Mouse (Mus musculus) MEL (cell line): ENCODE measurements around the gene Pip5k1a. TPM values are rescaled to one million over a fixed set of nuclear protein-coding genes. Genes with fewer than 3 reads are reported as not detected.

Experiments
- DNase-seq: peaks from one replicate; pipeline ENCODE4 v3.0.0; 2011; ENCODE audit warnings: low read depth, low spot score
- H3K27ac ChIP-seq: 2 replicates; pipeline ENCODE4 v1.5.1; 2012; ENCODE audit warnings: low read depth, mild to moderate bottlenecking, control low read depth, low read length, moderate library complexity; ENCODE audit not compliant: control insufficient read depth
- H3K27me3 ChIP-seq, 2 experiments: fragments of 150-350 bp in 1 of 2; sonication (generic) in 1 of 2; 2 replicates each; pipeline ENCODE4 v1.6.1; 2012; ENCODE audit warnings: low read length in 2 of 2, mild to moderate bottlenecking in 2 of 2, improper control_type of control experiment in 1 of 2, moderate library complexity in 1 of 2; ENCODE audit not compliant: insufficient read depth in 2 of 2, control insufficient read depth in 1 of 2
- H3K36me3 ChIP-seq, 2 experiments: 2 replicates each; pipeline ENCODE4 v1.6.1; 2012 to 2014; ENCODE audit warnings: low read length in 2 of 2, improper control_type of control experiment in 1 of 2, inconsistent platforms in 1 of 2, mild to moderate bottlenecking in 1 of 2; ENCODE audit not compliant: insufficient read depth in 2 of 2, control insufficient read depth in 1 of 2
- H3K4me1 ChIP-seq, 2 experiments: fragments of 150-350 bp in 1 of 2; sonication (generic) in 1 of 2; 2 replicates each; pipeline ENCODE4 v1.6.1; 2012; ENCODE audit warnings: low read length in 2 of 2, improper control_type of control experiment in 1 of 2, mild to moderate bottlenecking in 1 of 2; ENCODE audit not compliant: insufficient read depth in 2 of 2, control insufficient read depth in 1 of 2
- H3K4me3 ChIP-seq, 2 experiments: fragments of 150-350 bp in 1 of 2; sonication (generic) in 1 of 2; 2 replicates each; pipeline ENCODE4 v1.5.1; 2012; ENCODE audit warnings: low read depth in 2 of 2, low read length in 2 of 2, mild to moderate bottlenecking in 2 of 2, moderate library complexity in 2 of 2, control low read depth in 1 of 2, improper control_type of control experiment in 1 of 2; ENCODE audit not compliant: control insufficient read depth in 1 of 2, insufficient read depth in 1 of 2
- H3K79me2 ChIP-seq: 2 replicates; pipeline ENCODE4 v1.6.1; 2012; ENCODE audit warnings: mild to moderate bottlenecking, low read length, moderate library complexity; ENCODE audit not compliant: control insufficient read depth, poor library complexity, insufficient read depth
- H3K9ac ChIP-seq: 2 replicates; pipeline ENCODE4 v1.6.1; 2012; ENCODE audit warnings: low read depth, mild to moderate bottlenecking, control low read depth, low read length, moderate library complexity; ENCODE audit not compliant: control insufficient read depth, poor library complexity, severe bottlenecking
- H3K9me3 ChIP-seq: fragments of 150-350 bp; sonication (generic); replicated peaks from 2 replicates; pipeline ENCODE4 v1.6.1; 2012; ENCODE audit warnings: mild to moderate bottlenecking, low read length, improper control_type of control experiment, moderate library complexity; ENCODE audit not compliant: insufficient read depth
- BHLHE40 ChIP-seq: IDR thresholded peaks from 2 replicates; pipeline ENCODE4 v1.6.1; 2012; ENCODE audit warnings: low read depth, mild to moderate bottlenecking, inconsistent platforms, low read length, improper control_type of control experiment, borderline replicate concordance
- CHD1 ChIP-seq: IDR thresholded peaks from 2 replicates; pipeline ENCODE4 v1.6.1; 2012; ENCODE audit warnings: low read depth, mild to moderate bottlenecking, inconsistent platforms, low read length, improper control_type of control experiment
- CHD2 ChIP-seq: IDR thresholded peaks from 2 replicates; pipeline ENCODE4 v1.6.1; 2011; ENCODE audit warnings: low read length, improper control_type of control experiment
- CTCF ChIP-seq, 3 experiments: IDR thresholded peaks in 2 of 3; conservative IDR thresholded peaks in 1 of 3; 2 replicates each; pipeline ENCODE4 v1.5.1; 2011 to 2012; ENCODE audit warnings: low read length in 3 of 3, low read depth in 2 of 3, mild to moderate bottlenecking in 2 of 3, improper control_type of control experiment in 1 of 3, inconsistent platforms in 1 of 3, mixed read lengths in 1 of 3, moderate library complexity in 1 of 3; ENCODE audit not compliant: control insufficient read depth in 1 of 3, insufficient read depth in 1 of 3, poor library complexity in 1 of 3, severe bottlenecking in 1 of 3
- E2F4 ChIP-seq: IDR thresholded peaks from 2 replicates; pipeline ENCODE4 v1.6.1; 2011; ENCODE audit warnings: low read depth, low read length, improper control_type of control experiment, borderline replicate concordance
- ELF1 ChIP-seq: IDR thresholded peaks from 2 replicates; pipeline ENCODE4 v1.6.1; 2014; ENCODE audit warnings: low read depth, mild to moderate bottlenecking, inconsistent platforms, low read length, improper control_type of control experiment, moderate library complexity
- EP300 ChIP-seq, 2 experiments: IDR thresholded peaks; 2 replicates each; pipeline ENCODE4 v1.6.1; 2011; ENCODE audit warnings: improper control_type of control experiment in 2 of 2, low read length in 2 of 2, low read depth in 1 of 2, mild to moderate bottlenecking in 1 of 2
- ETS1 ChIP-seq: IDR thresholded peaks from 2 replicates; pipeline ENCODE4 v1.6.1; 2012; ENCODE audit warnings: low read depth, mild to moderate bottlenecking, inconsistent platforms, low read length, improper control_type of control experiment, moderate library complexity
- GABPA ChIP-seq: IDR thresholded peaks from 2 replicates; pipeline ENCODE4 v1.6.1; 2012; ENCODE audit warnings: low read depth, mild to moderate bottlenecking, inconsistent platforms, low read length, improper control_type of control experiment, moderate library complexity
- GATA1 ChIP-seq: IDR thresholded peaks from 2 replicates; pipeline ENCODE4 v1.6.1; 2011; ENCODE audit warnings: low read depth, low read length, improper control_type of control experiment
- HCFC1 ChIP-seq: IDR thresholded peaks from 2 replicates; pipeline ENCODE4 v1.6.1; 2012; ENCODE audit warnings: low read depth, mild to moderate bottlenecking, inconsistent platforms, low read length, improper control_type of control experiment, moderate library complexity
- JUND ChIP-seq: IDR thresholded peaks from 2 replicates; pipeline ENCODE4 v1.6.1; 2011; ENCODE audit warnings: low read depth, mild to moderate bottlenecking, improper control_type of control experiment, low read length
- KAT2A ChIP-seq: conservative IDR thresholded peaks from 2 replicates; pipeline ENCODE4 v1.6.1; 2012; ENCODE audit warnings: low read depth, low read length, improper control_type of control experiment, inconsistent platforms
- MAFK ChIP-seq: IDR thresholded peaks from 2 replicates; pipeline ENCODE4 v1.6.1; 2011; ENCODE audit warnings: low read depth, mild to moderate bottlenecking, low read length, improper control_type of control experiment, borderline replicate concordance
- MAZ ChIP-seq: IDR thresholded peaks from 2 replicates; pipeline ENCODE4 v1.6.1; 2012; ENCODE audit warnings: low read depth, mild to moderate bottlenecking, inconsistent platforms, low read length, improper control_type of control experiment
- MEF2A ChIP-seq: IDR thresholded peaks from 2 replicates; pipeline ENCODE4 v1.6.1; 2014; ENCODE audit warnings: low read depth, mild to moderate bottlenecking, inconsistent platforms, low read length, improper control_type of control experiment; ENCODE audit not compliant: poor library complexity, insufficient replicate concordance, severe bottlenecking; ENCODE audit errors: extremely low read depth
- MXI1 ChIP-seq: IDR thresholded peaks from 2 replicates; pipeline ENCODE4 v1.6.1; 2011; ENCODE audit warnings: mild to moderate bottlenecking, low read depth, low read length, improper control_type of control experiment
- MYB ChIP-seq: IDR thresholded peaks from 2 replicates; pipeline ENCODE4 v1.6.1; 2011; ENCODE audit warnings: mild to moderate bottlenecking, low read depth, low read length, improper control_type of control experiment
- MYC ChIP-seq: IDR thresholded peaks from 2 replicates; pipeline ENCODE4 v1.6.1; 2011; ENCODE audit warnings: low read depth, mild to moderate bottlenecking, low read length, improper control_type of control experiment, moderate library complexity
- NELFE ChIP-seq: IDR thresholded peaks from 2 replicates; pipeline ENCODE4 v1.6.1; 2011; ENCODE audit warnings: low read depth, low read length, improper control_type of control experiment
- NRF1 ChIP-seq: IDR thresholded peaks from 2 replicates; pipeline ENCODE4 v1.6.1; 2014; ENCODE audit warnings: low read depth, mild to moderate bottlenecking, inconsistent platforms, low read length, improper control_type of control experiment, moderate library complexity; ENCODE audit not compliant: poor library complexity, insufficient read depth, severe bottlenecking
- POLR2A ChIP-seq, 2 experiments: IDR thresholded peaks; 2 replicates each; pipeline ENCODE4 v1.6.1; 2011 to 2012; ENCODE audit warnings: low read length in 2 of 2, mild to moderate bottlenecking in 2 of 2, control low read depth in 1 of 2, improper control_type of control experiment in 1 of 2, low read depth in 1 of 2, moderate library complexity in 1 of 2; ENCODE audit not compliant: control insufficient read depth in 1 of 2, insufficient read depth in 1 of 2, poor library complexity in 1 of 2
- POLR2AphosphoS2 ChIP-seq: IDR thresholded peaks from 2 replicates; pipeline ENCODE4 v1.6.1; 2011; ENCODE audit warnings: low read length, improper control_type of control experiment
- POLR2AphosphoS5 ChIP-seq: IDR thresholded peaks from 2 replicates; pipeline ENCODE4 v1.6.1; 2012; ENCODE audit warnings: low read depth, borderline replicate concordance, mild to moderate bottlenecking, inconsistent platforms, low read length, moderate library complexity, mixed read lengths
- RAD21 ChIP-seq: IDR thresholded peaks from 2 replicates; pipeline ENCODE4 v1.6.1; 2011; ENCODE audit warnings: mild to moderate bottlenecking, low read depth, low read length, improper control_type of control experiment
- RCOR1 ChIP-seq: IDR thresholded peaks from 2 replicates; pipeline ENCODE4 v1.6.1; 2012; ENCODE audit warnings: low read depth, mild to moderate bottlenecking, inconsistent platforms, low read length, improper control_type of control experiment
- SMC3 ChIP-seq: IDR thresholded peaks from 2 replicates; pipeline ENCODE4 v1.6.1; 2011; ENCODE audit warnings: low read depth, low read length, improper control_type of control experiment
- TAL1 ChIP-seq: IDR thresholded peaks from 2 replicates; pipeline ENCODE4 v1.6.1; 2012; ENCODE audit warnings: mild to moderate bottlenecking, inconsistent platforms, low read length, moderate library complexity, mixed read lengths
- TBP ChIP-seq: IDR thresholded peaks from 2 replicates; pipeline ENCODE4 v1.8.0; 2011; ENCODE audit warnings: low read depth, low read length, improper control_type of control experiment
- TCF12 ChIP-seq: IDR thresholded peaks from 2 replicates; pipeline ENCODE4 v1.6.1; 2014; ENCODE audit warnings: low read depth, mild to moderate bottlenecking, inconsistent platforms, low read length, improper control_type of control experiment, moderate library complexity
- UBTF ChIP-seq: IDR thresholded peaks from 2 replicates; pipeline ENCODE4 v1.6.1; 2012; ENCODE audit warnings: low read depth, mild to moderate bottlenecking, inconsistent platforms, low read length, improper control_type of control experiment, moderate library complexity, borderline replicate concordance; ENCODE audit not compliant: insufficient read depth
- USF2 ChIP-seq, 2 experiments: IDR thresholded peaks; 2 replicates each; pipeline ENCODE4 v1.6.1; 2011 to 2012; ENCODE audit warnings: improper control_type of control experiment in 2 of 2, low read length in 2 of 2, borderline replicate concordance in 1 of 2, inconsistent platforms in 1 of 2, low read depth in 1 of 2, mild to moderate bottlenecking in 1 of 2; ENCODE audit not compliant: insufficient read depth in 1 of 2
- ZC3H11A ChIP-seq: IDR thresholded peaks from 2 replicates; pipeline ENCODE4 v1.6.1; 2012; ENCODE audit warnings: low read depth, mild to moderate bottlenecking, inconsistent platforms, low read length, improper control_type of control experiment
- ZKSCAN1 ChIP-seq: IDR thresholded peaks from 2 replicates; pipeline ENCODE4 v1.6.1; 2012; ENCODE audit warnings: low read depth, mild to moderate bottlenecking, inconsistent platforms, low read length, improper control_type of control experiment, moderate library complexity
- ZMIZ1 ChIP-seq: IDR thresholded peaks from 2 replicates; pipeline ENCODE4 v1.6.1; 2012; ENCODE audit warnings: low read depth, mild to moderate bottlenecking, inconsistent platforms, low read length, improper control_type of control experiment, moderate library complexity
- ZNF384 ChIP-seq: IDR thresholded peaks from 2 replicates; pipeline ENCODE4 v1.6.1; 2012; ENCODE audit warnings: low read depth, mild to moderate bottlenecking, inconsistent platforms, low read length, improper control_type of control experiment
- polyA plus RNA-seq, 2 experiments: library from polyadenylated mRNA; stranded (reverse) in 1 of 2; unstranded in 1 of 2; fragments of >175 nt in 1 of 2; fragments of >200 nt in 1 of 2; gene quantifications; 2 replicates each; pipeline versions ENCODE4 v1.2.1 to v1.2.4; 2012; ENCODE audit warnings: low replicate concordance in 2 of 2, low read depth in 1 of 2; ENCODE audit not compliant: insufficient read length in 2 of 2, insufficient read depth in 1 of 2, missing spikeins in 1 of 2
- total RNA-seq: library from RNA; depleted of rRNA; stranded (reverse); fragments of 300-350 nt; gene quantifications from 2 replicates; pipeline ENCODE4 v1.2.3, GENCODE M21; 2012

Gene Pip5k1a
- total and polyA plus RNA-seq, 3 experiments = 47.7 to 322 (median 103) TPM

GRCm38 (mm10) chr3:95014428-95015151, 92.1 kb downstream of the Pip5k1a start:
- Histone ChIP-seq H3K36me3 (peaks cover 0 to 13% of the 10 kb centered on the region in 2 experiments; a peak in 3 of 4 replicates), H3K27me3 (no peaks in the 10 kb centered on the region), H3K9me3 (no peaks in the 10 kb centered on the region), H3K4me1 (peaks cover 4 to 15% of the 10 kb centered on the region in 2 experiments), H3K79me2 (peaks cover 24% of the 10 kb centered on the region), H3K9ac (peak overlapping the region; percentile 83), H3K4me3 (peak overlapping the region; percentile 64 to 71), H3K27ac (peak overlapping the region; percentile 25; the same call in 1 of the 2 replicates)
- DNase-seq = peak; percentile 82
- no peak for TF ChIP-seq CHD1
- TF ChIP-seq HCFC1 = no peak
- no peak; a peak in 1 of 4 replicates for TF ChIP-seq EP300 (IDR thresholded peaks at IDR 0.05; ENCODE audit: low read depth in 1 of 2, low read length in 2 of 2)
- TF ChIP-seq RCOR1 = no peak
- TF ChIP-seq BHLHE40 = no peak
- TF ChIP-seq USF2 (IDR thresholded peaks at IDR 0.05; ENCODE audit: borderline replicate concordance in 1 of 2, insufficient read depth in 1 of 2, low read depth in 1 of 2, low read length in 2 of 2) = no peak
- no peak for TF ChIP-seq CHD2
- TF ChIP-seq POLR2AphosphoS2 = no peak
- no peak for TF ChIP-seq MEF2A
- TF ChIP-seq NELFE = peak; percentile 64; the same call in 1 of the 2 replicates
- TF ChIP-seq NRF1 = no peak
- TF ChIP-seq MYB = no peak
- TF ChIP-seq CTCF (IDR thresholded peaks at IDR 0.05 in 2 of 3, conservative IDR thresholded peaks at IDR 0.05 in 1 of 3; ENCODE audit: control insufficient read depth in 1 of 3, insufficient read depth in 1 of 3, low read depth in 2 of 3, low read length in 3 of 3, poor library complexity in 1 of 3, severe bottlenecking in 1 of 3) = no peak
- no peak for TF ChIP-seq KAT2A
- no peak for TF ChIP-seq MYC
- TF ChIP-seq ELF1 = 0 out of 2 replicates have a peak, but pooled peaks have one; percentile 27
- peak; percentile 77 for TF ChIP-seq MXI1
- no peak for TF ChIP-seq MAFK
- TF ChIP-seq ZMIZ1 = peak; percentile 62; the same call in 1 of the 2 replicates
- no peak for TF ChIP-seq ZKSCAN1
- no peak for TF ChIP-seq ZC3H11A
- 0 out of 2 replicates have a peak, but pooled peaks have one; percentile 5 for TF ChIP-seq ETS1
- no peak for TF ChIP-seq JUND
- TF ChIP-seq ZNF384 = no peak
- TF ChIP-seq POLR2A (IDR thresholded peaks at IDR 0.05; ENCODE audit: control insufficient read depth in 1 of 2, insufficient read depth in 1 of 2, low read depth in 1 of 2, low read length in 2 of 2, poor library complexity in 1 of 2) = 0 out of 4 replicates have a peak, but pooled peaks of 1 of the 2 experiments have one; percentile 2
- no peak for TF ChIP-seq UBTF
- no peak; the same call in 1 of the 2 replicates for TF ChIP-seq TBP
- no peak for TF ChIP-seq POLR2AphosphoS5
- TF ChIP-seq E2F4 = no peak
- TF ChIP-seq GATA1 = no peak
- TF ChIP-seq GABPA = no peak
- TF ChIP-seq TAL1 = no peak
- no peak for TF ChIP-seq MAZ
- TF ChIP-seq RAD21 = no peak
- no peak for TF ChIP-seq TCF12
- no peak for TF ChIP-seq SMC3
